ENCODE assay signal across 24 mouse cellular contexts in genomic region chr1:118510996-118511395, GRCm38 (mm10).
DNase-seq lines count a peak whose midpoint lies in the region; ATAC-seq lines count a peak whose summit lies in the region.
"Had no signal": no experiment of that assay in that cellular context is flagged by ENCODE, and none has a peak within 500 bp of the region (broad histone marks: within the 10 kb centered on the region; RNA-seq: fewer than 3 reads in every experiment).

No protein-coding gene starts in this region.

- peak; percentile 84 for ATAC-seq in heart, embryonic 15.5 days (replicated peaks; ENCODE audit: insufficient number of reproducible peaks, insufficient read depth, low FRiP score, low read depth)
- ATAC-seq in midbrain, embryonic 13.5 days = no peak
- ATAC-seq: hindbrain, embryonic 16.5 days; intestine, embryonic 16.5 days; liver, embryonic 12.5 days had no signal

- peaks cover 93% of the 10 kb centered on the region for H3K36me3 ChIP-seq in heart, embryonic 15.5 days
- peaks cover 98% of the 10 kb centered on the region for H3K36me3 ChIP-seq in midbrain, embryonic 13.5 days

- peak; percentile 82 to 90 for DNase-seq in adrenal gland, adult (ENCODE audit: inconsistent age in 2 of 2, low spot score in 1 of 2)
- DNase-seq in adrenal gland, postnatal 10 days = peak; percentile 57
- peak; percentile 65 to 72 for DNase-seq in heart, adult 9 months (ENCODE audit: low spot score in 2 of 2)
- DNase-seq in spleen, postnatal 14 days (ENCODE audit: low spot score in 2 of 2) = no peak
- DNase-seq in gastrocnemius, postnatal 4 days (ENCODE audit: low spot score in 2 of 2) = no peak
- DNase-seq in gastrocnemius, postnatal 10 days = no peak
- DNase-seq: cerebellum, adult 11 months; cerebellum, postnatal 10 days; kidney, adult 9 months; kidney, postnatal 14 days; lung, postnatal 10 days; right cerebral cortex, adult 18-20 months; right cerebral cortex, postnatal 4 days; thymus, adult 18-20 months had no signal

- H3K27ac ChIP-seq in heart, embryonic 15.5 days = peak overlapping the region; percentile 74
- no peak overlapping the region for H3K27ac ChIP-seq in midbrain, embryonic 13.5 days
- H3K27ac ChIP-seq: forebrain, embryonic 10.5 days; hindbrain, embryonic 10.5 days; limb, embryonic 13.5 days; liver, embryonic 12.5 days; midbrain, embryonic 10.5 days; neural tube, embryonic 15.5 days had no signal

- H3K27me3 ChIP-seq in heart, embryonic 15.5 days = no peaks in the 10 kb centered on the region
- no peaks in the 10 kb centered on the region for H3K27me3 ChIP-seq in midbrain, embryonic 13.5 days
- H3K27me3 ChIP-seq: limb, embryonic 13.5 days; liver, embryonic 12.5 days; neural tube, embryonic 15.5 days had no signal

- peaks cover 14% of the 10 kb centered on the region for H3K4me1 ChIP-seq in heart, embryonic 15.5 days (replicated peaks)
- no peaks in the 10 kb centered on the region for H3K4me1 ChIP-seq in midbrain, embryonic 13.5 days (replicated peaks)
- H3K4me1 ChIP-seq: forebrain, embryonic 10.5 days; hindbrain, embryonic 10.5 days; limb, embryonic 13.5 days; liver, embryonic 12.5 days; midbrain, embryonic 10.5 days; neural tube, embryonic 15.5 days had no signal

- WGBS in heart, embryonic 15.5 days = 48% methylated on average over 3 of the region's 3 CpGs
- 91% methylated on average over 3 of the region's 3 CpGs for WGBS in midbrain, embryonic 13.5 days

- H3K9me3 ChIP-seq in heart, embryonic 15.5 days (replicated peaks) = no peaks in the 10 kb centered on the region
- no peaks in the 10 kb centered on the region for H3K9me3 ChIP-seq in midbrain, embryonic 13.5 days
- H3K9me3 ChIP-seq: forebrain, embryonic 10.5 days; hindbrain, embryonic 10.5 days; limb, embryonic 13.5 days; liver, embryonic 12.5 days; midbrain, embryonic 10.5 days; neural tube, embryonic 15.5 days had no signal

- no peak overlapping the region for H3K4me2 ChIP-seq in heart, embryonic 15.5 days
- H3K4me2 ChIP-seq in midbrain, embryonic 13.5 days (replicated peaks) = no peak overlapping the region
- H3K4me2 ChIP-seq: limb, embryonic 13.5 days; liver, embryonic 12.5 days; neural tube, embryonic 15.5 days had no signal

- no peak overlapping the region for H3K4me3 ChIP-seq in heart, embryonic 15.5 days
- H3K4me3 ChIP-seq in midbrain, embryonic 13.5 days (replicated peaks) = no peak overlapping the region
- H3K4me3 ChIP-seq: forebrain, embryonic 10.5 days; hindbrain, embryonic 10.5 days; limb, embryonic 13.5 days; liver, embryonic 12.5 days; midbrain, embryonic 10.5 days; neural tube, embryonic 15.5 days had no signal

- H3K9ac ChIP-seq in heart, embryonic 15.5 days = no peak overlapping the region
- H3K9ac ChIP-seq in midbrain, embryonic 13.5 days (replicated peaks) = no peak overlapping the region
- H3K9ac ChIP-seq: limb, embryonic 13.5 days; liver, embryonic 12.5 days; neural tube, embryonic 15.5 days had no signal

Comparison
In these comparisons a context has a peak if more than half of its experiments do, and no peak if none do; other contexts are left out.
1. DNase-seq: peak in adrenal gland, adult (2 of 2), adrenal gland, postnatal 10 days (single experiment) and heart, adult 9 months (2 of 2); none in spleen, postnatal 14 days (0 of 2), gastrocnemius, postnatal 4 days (0 of 2) and gastrocnemius, postnatal 10 days (single experiment).